Mouse (Mus musculus) myocyte (in vitro differentiated cells): Measurements from ENCODE around the gene Gm3159.
"Not testable (repeated sequence)": the region's sequence is repeated elsewhere in the genome, so short reads cannot be mapped to it uniquely, and the experiment has no call there.

Experiments
- MYOD1 ChIP-seq, 3 experiments: IDR thresholded peaks; one replicate each; pipeline ENCODE4 v1.6.1; 2011; ENCODE audit warnings: control low read depth in 2 of 3, low read depth in 2 of 3, mild to moderate bottlenecking in 2 of 3, moderate library complexity in 1 of 3; ENCODE audit not compliant: insufficient read length in 2 of 3, control insufficient read depth in 1 of 3
- TCF12 ChIP-seq: IDR thresholded peaks from one replicate; pipeline ENCODE4 v1.6.1; 2011; ENCODE audit warnings: mild to moderate bottlenecking, control low read depth; ENCODE audit not compliant: poor library complexity, insufficient read depth, severe bottlenecking

GRCm38 (mm10) chr14:4403840-4404239 is 6.5 kb downstream of the Gm3159 start:
- TF ChIP-seq MYOD1 (IDR thresholded peaks at IDR 0.05; ENCODE audit: control insufficient read depth in 1 of 3, insufficient read length in 2 of 3, low read depth in 2 of 3); TCF12: not testable (repeated sequence)
